Mouse (Mus musculus): ENCODE data around the gene Myh15.
"Not testable (repeated sequence)": the region's sequence is repeated elsewhere in the genome, so short reads cannot be mapped to it uniquely, and the experiment has no call there.

Myh15 gene

DNA sequence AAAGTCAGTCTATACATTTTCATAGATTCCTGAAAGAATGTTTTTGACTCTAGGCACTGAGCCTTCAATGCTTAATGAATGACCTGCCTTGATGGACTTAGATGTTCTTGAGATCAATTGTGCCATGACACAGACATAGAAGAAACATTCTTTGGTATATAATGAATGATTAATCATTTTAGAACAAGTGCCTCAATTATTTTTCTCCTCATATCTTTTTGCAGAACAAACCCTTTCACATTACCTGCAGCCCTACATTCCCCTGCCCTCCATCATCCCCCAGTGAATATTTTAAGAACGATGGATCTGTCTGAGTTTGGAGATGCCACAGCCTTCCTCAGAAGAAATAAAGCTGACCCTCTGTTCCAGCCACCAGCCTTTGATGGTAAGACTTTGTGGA lies at the start of gene Myh15:
Gene Myh15 (plus strand): TSS at position 301 of the 400 bp plus-strand sequence.
- DNase-seq (ENCODE audit: low read depth, low spot score) = no peak

DNA sequence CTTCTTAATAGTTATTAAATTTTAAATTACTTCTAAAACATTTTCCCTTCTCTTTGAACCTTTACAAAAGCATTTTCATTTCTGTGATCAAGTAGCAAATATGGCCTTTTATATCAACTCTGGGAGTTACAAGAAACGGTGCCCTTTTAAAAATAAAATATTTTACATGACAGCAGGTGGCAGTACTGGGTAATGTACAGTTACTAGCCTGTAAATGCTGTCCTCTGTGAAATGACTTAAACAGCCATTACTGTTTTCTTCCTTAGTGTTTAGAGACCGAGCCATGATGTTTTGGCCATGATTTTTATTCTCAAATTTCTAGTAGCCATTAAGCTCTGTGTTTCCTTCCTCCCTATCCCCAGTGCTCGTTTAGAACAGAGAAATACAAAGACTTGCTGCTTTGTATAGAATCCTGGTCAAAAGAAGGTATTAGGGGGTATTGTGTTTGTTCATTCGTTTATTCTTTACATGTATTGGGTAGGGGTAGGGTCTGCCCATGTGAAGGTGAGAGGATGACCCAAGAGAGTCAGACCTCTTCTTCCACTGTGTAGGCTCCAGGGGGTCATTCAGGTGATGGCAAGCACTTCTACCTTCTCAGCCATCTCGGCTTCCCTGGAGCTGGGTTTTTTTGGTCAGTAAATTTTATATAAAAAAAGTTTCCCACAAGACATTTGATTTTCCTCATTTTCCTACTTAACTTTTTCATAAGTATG lies 40.5 kb upstream of the Myh15 start:
- DNase-seq (ENCODE audit: low read depth, low spot score) = no peak

DNA sequence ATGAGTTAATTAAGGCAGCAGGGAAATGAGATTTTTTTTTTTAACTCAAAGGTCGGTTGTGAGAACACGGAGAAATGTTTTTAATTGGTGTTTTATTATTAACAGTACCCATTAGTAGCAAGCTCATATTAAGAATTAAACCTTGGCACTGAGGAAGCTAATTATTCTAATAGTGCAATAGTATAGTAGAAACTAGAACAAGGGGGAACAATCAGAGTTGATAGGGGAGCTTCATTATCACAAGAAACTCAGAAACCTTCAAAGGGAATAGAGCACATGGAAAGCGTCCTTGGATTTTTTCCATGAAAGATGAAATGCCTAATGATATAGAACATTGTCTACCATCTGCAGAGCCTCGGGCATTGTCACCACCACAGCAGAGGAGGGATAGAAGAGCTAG lies 21.4 kb upstream of the Myh15 start:
- DNase-seq (ENCODE audit: low read depth, low spot score) = no peak

DNA sequence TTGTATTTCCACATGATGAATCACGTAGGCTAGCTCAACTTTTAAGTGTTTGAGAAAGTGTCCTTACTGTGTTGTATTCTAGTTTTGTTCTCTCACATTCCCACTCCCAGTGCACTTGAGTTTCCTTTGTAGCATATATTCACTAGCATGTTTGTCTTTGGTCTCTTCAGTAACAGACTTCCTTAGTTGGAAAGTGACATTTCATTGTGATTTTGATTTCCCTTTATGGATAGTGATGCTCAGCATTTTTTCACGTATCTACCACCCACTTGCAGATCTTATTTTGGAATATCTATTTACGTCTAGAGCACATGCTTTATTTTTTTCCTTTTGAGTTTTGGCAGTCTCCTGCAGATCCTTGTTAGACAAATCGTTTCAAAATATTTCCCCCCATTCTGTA lies 19.5 kb upstream of the Myh15 start:
- no peak for DNase-seq (ENCODE audit: low read depth, low spot score)

DNA sequence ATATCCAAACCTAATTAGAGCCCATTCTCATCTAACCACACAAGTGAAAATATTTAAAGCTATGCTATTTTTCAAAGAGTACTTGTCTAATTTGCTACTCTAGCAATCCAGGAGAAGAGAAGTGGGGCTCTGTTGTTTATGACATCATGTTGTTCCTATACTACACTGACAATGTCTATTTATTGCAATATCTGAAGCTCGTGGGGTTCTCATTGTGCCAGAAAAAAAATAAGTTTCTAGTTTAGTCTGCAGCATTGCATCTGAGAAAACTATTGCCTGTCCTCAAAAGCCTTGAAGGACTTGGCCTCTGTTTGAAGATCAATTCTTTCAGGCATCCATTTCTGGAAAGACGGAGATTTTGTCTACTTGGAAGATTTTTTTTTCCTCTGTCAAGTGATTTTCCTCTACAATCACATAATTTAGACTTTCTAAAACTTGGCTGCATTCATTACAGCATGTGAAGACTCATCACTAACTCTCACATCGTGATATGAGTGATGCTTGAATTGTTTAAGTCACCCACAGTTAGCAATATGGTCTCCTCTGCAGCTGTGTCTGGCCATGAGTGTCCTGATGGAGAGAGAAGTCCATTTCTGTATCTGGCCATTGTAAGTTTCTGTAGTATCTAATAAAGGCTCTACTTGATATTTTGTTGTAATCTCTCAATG lies 16.6 kb upstream of the Myh15 start:
- DNase-seq (ENCODE audit: low read depth, low spot score) = no peak

DNA sequence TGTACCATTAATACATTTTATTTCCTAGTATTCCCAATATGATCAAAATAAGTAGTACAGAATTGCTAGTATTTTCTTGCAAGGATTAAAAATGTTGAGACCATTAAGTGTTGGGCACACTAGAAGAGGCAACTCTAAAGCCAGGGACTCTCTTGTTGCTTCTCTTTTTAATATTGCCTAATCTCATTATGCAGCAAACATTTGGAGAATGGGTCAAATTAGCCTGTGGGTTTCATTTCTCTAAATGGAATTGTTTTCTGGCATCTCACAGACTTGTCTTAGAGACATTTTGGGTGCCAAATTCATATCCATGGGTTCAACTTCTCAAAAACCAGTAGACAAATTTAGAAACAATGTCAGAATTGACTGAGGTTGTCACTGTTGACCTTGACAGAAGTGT lies 8.1 kb upstream of the Myh15 start:
- DNase-seq (ENCODE audit: low read depth, low spot score) = no peak

DNA sequence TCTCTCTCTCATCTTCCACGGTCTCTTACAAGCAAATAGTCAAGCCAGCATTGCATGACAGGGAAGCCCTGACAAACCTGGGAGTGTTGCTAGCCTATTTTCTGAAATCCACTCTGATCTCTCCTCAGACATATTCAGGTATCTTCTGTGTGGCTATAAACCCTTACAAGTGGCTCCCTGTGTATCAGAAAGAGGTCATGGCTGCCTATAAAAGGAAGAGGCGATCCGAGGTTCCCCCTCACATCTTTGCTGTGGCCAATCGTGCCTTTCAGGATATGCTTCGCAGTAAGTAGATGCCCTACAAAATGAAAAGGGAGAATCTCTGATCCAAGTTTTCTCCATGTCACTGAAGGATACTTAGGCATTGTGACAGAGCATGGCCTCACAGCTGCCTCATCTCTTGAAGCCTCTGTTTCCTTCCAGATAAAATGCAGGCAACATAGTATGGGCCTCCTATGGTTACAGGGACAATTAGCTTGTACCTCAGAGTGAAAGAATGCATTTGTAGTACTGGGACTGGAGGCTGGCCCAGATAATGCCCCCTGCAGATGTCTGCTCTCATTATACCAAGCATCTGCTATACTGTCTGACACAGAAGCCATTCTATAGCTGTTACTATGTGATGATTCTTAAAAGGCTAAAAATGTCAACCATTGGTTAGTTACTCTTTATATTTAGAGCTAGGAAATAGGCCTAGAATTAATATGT lies 12.1 kb downstream of the Myh15 start:
- no peak for DNase-seq (ENCODE audit: low read depth, low spot score)

DNA sequence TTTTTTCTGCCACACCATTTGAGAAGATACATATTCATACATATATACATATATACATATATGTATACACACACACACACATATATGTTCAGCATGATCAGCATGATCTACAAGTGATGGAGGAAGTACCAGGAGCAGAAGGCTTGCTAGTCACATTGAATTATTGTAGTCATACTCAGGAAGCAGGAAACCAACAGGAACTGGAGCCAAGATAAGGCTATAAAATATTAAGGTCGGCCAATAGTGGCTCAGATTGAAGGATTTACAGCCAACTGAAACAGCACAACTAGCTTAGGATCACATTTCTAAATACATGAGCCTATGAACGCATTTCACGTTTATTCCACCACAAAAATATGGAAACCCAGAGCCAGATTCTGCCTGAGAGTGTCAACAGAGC lies 14.0 kb downstream of the Myh15 start:
- DNase-seq (ENCODE audit: low read depth, low spot score) = no peak

DNA sequence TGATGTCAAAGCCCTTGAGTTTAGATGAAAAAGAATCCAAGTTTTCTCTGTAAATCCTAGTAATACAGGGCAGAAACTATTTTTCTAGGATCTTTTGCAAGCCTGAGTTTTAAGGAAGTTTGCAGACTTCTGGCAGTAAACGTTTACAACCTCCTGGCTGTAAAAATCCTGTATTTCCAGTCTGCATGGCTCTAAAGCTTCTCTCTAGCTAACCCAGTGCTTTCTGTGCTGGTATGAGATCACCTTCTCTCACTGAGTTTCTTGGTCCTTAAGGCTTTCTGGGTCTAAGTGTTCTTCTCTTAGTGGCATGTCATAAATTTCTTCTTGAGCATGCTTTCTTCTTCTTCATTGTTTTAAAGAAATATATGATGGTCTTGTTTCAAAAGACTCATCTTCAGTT lies 70.7 kb downstream of the Myh15 start:
- no peak for DNase-seq (ENCODE audit: low read depth, low spot score)

DNA sequence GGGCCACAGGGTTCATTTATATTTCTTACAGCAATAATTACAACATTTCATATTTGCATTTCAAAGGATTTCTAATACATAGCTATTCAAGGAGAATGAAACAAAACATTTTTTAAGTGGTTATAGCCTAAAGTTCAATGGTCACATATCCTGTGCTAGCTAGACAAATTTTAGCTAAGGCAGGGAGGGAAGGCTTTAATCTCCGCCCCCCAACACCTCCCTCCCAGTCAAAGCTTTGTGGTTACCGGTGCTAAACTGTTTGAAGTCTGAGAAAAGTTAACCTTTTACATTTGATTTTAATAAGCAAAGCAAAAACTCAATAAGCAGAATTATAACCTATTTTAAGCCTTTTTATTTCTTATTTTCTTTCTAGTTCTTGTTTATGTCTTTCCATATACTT lies 98.9 kb downstream of the Myh15 start:
- DNase-seq (ENCODE audit: low read depth, low spot score) = no peak

DNA sequence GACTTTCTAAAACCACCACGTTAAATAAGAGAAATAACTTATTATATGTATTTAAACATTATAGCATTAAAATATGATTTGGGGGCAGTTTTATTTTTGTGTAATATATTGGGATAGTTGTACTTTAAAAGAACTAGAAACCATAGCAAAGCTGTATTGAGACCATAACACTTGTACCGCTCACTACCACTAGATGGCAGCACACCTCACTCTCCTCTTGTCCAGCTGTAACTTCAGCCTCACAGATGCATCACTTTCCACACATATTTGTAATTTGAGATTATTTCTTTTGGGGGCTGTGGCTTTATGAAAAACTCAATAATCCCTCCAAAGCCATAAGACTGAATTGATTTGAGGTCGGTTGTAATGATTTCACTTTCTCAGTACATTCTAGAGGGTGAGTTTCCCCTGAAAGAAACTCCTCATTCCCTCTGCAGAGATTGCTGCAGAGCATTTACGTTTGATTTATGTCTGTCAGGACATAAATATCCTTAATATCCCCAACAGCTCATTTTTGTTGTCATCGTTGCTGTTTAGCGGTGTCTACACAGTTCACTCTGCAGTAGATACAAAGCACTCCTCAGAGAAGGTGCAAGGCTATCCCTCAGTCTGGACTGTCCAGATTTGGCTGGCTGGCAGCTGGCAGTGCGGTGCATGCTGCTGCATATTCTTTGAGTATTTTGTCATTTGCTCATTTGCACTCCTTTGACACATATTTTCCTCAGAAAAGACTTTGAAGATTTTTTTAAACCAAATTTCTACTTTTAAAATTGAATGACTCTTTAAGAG lies 107.3 kb downstream of the Myh15 start:
- DNase-seq (ENCODE audit: low read depth, low spot score) = peak; percentile 28

DNA sequence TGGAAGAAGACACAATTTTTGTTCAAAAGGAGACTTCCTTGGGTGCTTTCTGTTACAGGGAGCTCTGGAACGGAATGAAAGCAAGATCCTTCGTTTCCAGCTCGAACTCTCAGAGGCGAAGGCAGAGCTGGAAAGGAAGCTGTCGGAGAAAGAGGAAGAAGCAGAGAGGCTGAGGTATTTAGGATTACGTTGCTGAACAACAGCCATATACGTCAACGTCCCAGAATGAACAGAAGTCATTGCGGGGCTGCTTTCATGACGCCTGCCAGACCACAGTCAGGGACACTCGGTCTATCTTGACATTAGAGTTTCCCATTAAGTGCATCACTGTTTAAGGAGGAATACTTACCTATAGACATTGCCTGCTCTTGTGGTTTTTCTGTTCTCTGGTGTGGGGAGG lies 108.4 kb downstream of the Myh15 start:
- DNase-seq (ENCODE audit: low read depth, low spot score) = no peak

DNA sequence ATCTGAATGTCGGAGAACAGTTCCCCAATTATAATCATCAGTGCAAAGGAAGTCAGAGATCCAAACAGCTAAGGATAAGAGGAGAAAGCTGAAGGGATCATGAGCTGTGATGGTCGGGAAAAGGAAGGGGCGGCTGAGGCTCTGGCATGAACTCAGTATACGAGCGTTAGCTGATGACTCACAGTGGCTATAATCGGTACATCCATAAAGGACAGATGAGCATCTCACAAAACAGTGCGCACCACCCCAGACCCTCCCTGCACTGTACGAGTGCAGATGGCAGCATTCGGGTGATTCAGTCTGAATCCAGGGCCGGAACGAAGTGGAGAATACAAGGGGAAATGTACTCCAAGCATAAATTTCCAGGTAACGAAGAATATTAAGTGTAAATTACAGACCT lies 110.0 kb downstream of the Myh15 start:
- no peak for DNase-seq (ENCODE audit: low read depth, low spot score)

DNA sequence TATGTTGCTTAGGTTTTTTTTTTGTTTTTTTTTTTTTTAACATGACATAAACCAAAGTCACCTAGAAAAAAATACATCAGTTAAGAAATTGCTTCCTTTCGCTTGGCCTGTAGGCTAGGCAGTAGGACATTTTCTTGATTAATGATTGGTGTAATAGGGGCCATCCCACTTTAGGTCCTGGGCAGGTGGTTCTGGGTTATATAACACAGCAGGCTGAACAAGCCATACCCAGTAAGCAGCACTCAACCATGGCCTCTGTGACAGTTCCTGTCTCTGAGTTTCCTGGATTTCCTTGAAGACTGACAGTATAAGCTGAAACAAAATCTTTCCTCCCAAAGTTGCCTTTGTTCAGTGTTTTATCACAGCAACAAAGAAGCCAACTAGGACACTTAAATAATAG lies 117.8 kb downstream of the Myh15 start:
- no peak for DNase-seq (ENCODE audit: low read depth, low spot score)

DNA sequence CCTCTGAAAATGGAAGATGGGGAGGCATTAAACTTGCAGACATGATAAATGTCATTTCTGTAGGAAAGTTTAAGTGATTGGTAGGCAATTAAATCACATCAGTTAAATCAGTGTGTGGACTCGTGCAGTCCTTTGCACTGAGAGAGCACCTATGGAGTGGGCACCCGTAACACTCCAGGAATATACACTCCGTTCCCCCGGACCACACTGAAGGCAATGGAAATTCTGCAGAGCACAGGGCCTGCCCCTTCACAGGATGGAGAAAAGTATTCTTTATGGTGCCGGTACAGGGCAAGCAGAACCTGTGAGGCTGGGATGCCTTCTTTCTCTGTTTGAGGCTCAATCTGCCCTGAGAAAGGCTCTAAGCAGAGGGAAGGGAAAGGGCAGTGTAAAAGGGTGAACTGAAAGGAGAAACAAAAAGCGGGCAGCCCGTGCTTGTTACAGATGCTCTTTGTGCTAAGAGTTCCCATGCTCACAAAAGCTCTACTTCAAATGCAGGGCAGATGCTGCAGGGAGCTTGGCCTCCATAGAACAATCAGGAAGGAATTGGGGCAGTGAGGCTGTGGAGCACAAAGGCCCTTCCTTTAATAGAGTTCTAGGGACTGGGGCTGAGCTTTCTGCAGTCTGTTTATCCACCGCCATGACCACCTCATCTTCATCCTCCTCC lies 118.6 kb downstream of the Myh15 start:
- no peak for DNase-seq (ENCODE audit: low read depth, low spot score)

DNA sequence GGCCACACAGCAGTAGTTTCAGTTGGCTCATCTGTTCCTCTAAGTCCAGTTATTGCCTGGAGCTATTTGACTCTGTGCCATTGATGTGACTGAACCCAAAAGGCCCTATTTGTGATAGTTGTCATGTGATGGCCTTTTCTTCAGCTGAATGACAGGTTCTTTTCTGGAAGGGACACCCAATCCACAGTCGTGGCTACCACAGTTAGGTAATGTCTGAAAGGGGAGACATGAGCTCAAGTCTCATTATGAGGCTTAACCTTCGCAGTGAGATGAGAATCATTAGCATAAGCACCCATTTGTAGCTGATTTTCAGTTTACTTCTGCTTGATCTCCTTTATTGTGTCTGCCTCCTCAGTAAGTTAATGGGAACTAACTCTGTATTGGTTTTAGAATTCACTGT lies 136.2 kb downstream of the Myh15 start:
- DNase-seq (ENCODE audit: low read depth, low spot score) = no peak

DNA sequence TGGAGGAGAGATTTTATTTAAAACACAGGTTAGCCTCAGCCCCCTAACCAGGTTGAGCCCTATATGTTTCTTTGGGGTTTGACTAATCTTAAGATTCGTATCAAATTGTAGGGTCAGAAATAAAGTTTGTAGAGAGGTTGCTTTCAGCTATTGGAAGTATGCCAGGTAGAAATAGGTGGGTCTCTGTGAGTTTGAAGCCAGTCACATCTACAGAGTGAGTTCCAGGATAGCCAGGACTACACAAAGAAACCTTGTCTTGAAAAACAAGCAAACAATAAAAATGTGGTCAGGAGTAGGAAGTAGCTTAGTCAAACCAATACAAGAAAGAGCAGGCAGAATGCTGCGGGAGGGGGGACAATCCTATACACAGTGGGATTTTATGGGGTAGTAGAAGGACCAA lies 136.7 kb downstream of the Myh15 start:
- DNase-seq (ENCODE audit: low read depth, low spot score) = no peak

DNA sequence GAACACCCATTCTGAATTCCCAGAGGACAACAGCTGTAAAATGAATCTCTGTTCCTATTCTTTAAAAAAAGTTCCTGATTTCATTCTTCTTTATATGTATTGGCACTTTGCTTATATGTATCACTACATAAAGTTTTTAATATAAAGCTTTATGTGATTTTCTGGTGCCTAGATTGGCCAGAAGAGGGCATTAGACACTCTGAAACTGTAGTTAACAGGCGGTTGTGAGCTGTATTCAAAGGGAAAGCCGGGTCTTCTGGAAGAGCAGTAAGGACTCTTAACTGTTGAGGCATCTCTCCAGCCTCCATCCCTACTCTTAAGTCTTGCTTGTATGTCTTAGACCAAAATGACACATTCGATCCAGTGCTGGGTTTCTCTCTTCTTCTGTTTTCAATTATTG lies 139.0 kb downstream of the Myh15 start:
- no peak for DNase-seq (ENCODE audit: low read depth, low spot score)

DNA sequence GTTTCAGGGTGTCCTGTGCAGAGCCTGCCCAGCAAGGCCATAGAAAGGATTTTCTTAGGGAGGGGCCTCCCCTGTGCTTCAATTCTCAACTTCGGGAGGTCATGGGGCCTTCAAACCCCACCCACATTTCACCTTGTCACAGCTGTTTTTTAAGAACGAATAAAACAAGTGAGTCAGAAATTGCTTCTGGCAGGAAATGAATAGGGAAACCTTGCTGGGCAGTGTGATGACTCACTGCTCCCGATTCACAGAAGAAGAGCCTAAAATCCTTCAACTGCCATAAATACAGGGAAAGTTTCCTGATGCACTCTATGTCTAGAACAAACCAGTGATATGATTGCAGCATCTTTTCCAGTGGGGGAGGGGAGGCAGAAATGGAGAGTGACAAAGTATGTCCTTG lies 140.7 kb downstream of the Myh15 start:
- DNase-seq (ENCODE audit: low read depth, low spot score) = no peak

DNA sequence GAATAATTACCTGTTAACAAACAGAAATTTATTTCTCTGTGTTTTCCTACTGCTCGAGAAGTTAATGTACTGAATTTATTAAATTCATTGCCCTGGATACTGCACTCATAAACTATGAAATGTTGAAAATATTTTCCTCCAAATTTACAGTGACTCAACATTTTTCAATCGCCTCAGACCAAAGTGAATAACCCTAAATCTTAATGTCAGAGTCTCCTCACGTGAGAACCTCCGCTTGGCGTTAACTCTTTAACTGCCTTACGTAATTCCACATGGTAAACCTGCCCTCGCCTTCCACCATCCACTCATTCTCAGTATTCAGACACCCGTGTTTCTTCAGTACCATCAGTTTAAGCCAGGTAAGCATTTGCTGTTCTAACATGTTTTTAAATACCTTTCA lies 166.4 kb downstream of the Myh15 start:
- DNase-seq (ENCODE audit: low read depth, low spot score) = no peak

DNA sequence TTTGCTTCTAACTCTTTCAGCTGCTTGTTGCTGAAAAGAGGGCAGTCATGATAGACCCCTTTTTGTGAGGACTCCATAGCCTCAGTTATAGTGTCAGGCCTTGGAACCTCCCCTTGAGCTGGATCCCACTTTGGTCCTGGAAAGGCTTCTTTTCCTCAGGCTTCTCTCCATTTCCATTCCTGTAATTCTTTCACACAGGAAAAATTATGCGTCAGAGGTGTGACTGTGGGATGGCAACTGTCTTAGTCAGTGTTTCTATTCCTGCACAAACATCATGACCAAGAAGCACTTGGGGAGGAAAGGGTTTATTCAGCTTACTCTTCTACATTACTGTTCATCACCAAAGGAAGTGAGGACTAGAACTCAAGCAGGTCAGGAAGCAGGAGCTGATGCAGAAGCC lies 186.2 kb downstream of the Myh15 start:
- DNase-seq (ENCODE audit: low read depth, low spot score) = not testable (repeated sequence)
